18 mouse cellular contexts compared by ENCODE assay signal in genomic region chr10:17487460-17487859, GRCm38 (mm10).
"Had no signal": no experiment of that assay in that cellular context is flagged by ENCODE, and none has a peak within 500 bp of the region (broad histone marks: within the 10 kb centered on the region; RNA-seq: fewer than 3 reads in every experiment).

No protein-coding gene starts in this region.

- H3K27ac ChIP-seq: liver, embryonic 13.5 days; liver, embryonic 15.5 days; lung, embryonic 15.5 days; macrophage; neural tube, embryonic 12.5 days; stomach, embryonic 15.5 days; stomach, postnatal 0 days had no signal

- ATAC-seq: liver, postnatal 0 days; lung, postnatal 0 days had no signal

- H3K4me2 ChIP-seq: liver, embryonic 11.5 days; liver, embryonic 13.5 days; liver, embryonic 15.5 days; lung, embryonic 15.5 days; neural tube, embryonic 12.5 days; stomach, embryonic 15.5 days had no signal

- DNase-seq: liver, embryonic 13.5 days; liver, postnatal 0 days; lung, adult 2 months; lung, postnatal 14 days; lung, postnatal 36 days; right cerebral cortex, postnatal 14 days; thymus, adult 2 months; thymus, postnatal 25 days; thymus, postnatal 4 days had no signal

- H3K9ac ChIP-seq: liver, embryonic 13.5 days; liver, embryonic 15.5 days; liver, postnatal 0 days; lung, embryonic 15.5 days; neural tube, embryonic 12.5 days; stomach, embryonic 15.5 days had no signal

- H3K4me3 ChIP-seq: liver, embryonic 13.5 days; liver, embryonic 15.5 days; lung, embryonic 15.5 days; megakaryocyte, embryonic 14.5 days; neural tube, embryonic 12.5 days; stomach, embryonic 15.5 days had no signal

- H3K9me3 ChIP-seq: liver, embryonic 13.5 days; liver, embryonic 15.5 days; lung, embryonic 15.5 days; neural tube, embryonic 12.5 days; stomach, embryonic 15.5 days had no signal

- H3K4me1 ChIP-seq: liver, embryonic 15.5 days; lung, embryonic 15.5 days; neural tube, embryonic 12.5 days; stomach, embryonic 15.5 days had no signal

- H3K27me3 ChIP-seq: liver, embryonic 13.5 days; liver, embryonic 15.5 days; lung, embryonic 15.5 days; megakaryocyte, embryonic 14.5 days; neural tube, embryonic 12.5 days; stomach, embryonic 15.5 days had no signal

- H3K36me3 ChIP-seq: liver, embryonic 13.5 days; liver, embryonic 15.5 days; lung, embryonic 15.5 days; neural tube, embryonic 12.5 days; stomach, embryonic 15.5 days had no signal
